Mouse (Mus musculus) limb, embryonic 11.5 days (tissue): ENCODE results near the gene Gsx1. TPM values are rescaled to one million over a fixed set of nuclear protein-coding genes. Genes with fewer than 3 reads are reported as not detected.

ENCODE experiments used
- ATAC-seq: fragments of 200-750 bp; cut with Nextera tagmentation; 2 replicates; pipeline ENCODE4 v1.8.0; 2017; ENCODE audit warnings: low read depth; ENCODE audit not compliant: insufficient number of reproducible peaks, low FRiP score, low TSS enrichment
- DNase-seq: peaks from one replicate; pipeline ENCODE4 v3.0.0-alpha.2; 2015; ENCODE audit warnings: low spot score
- H3K27ac ChIP-seq: fragments of 300-500 bp; sonication (generic); replicated peaks from 2 replicates; pipeline ENCODE4 v1.5.1; 2014; ENCODE audit warnings: low read depth, mild to moderate bottlenecking, low read length
- H3K27me3 ChIP-seq: fragments of 300-500 bp; sonication (generic); 2 replicates; pipeline ENCODE4 v1.6.1; 2014; ENCODE audit warnings: mild to moderate bottlenecking, low read length, mixed read lengths; ENCODE audit not compliant: control insufficient read depth, insufficient read depth
- H3K36me3 ChIP-seq: fragments of 300-500 bp; sonication (generic); 2 replicates; pipeline ENCODE4 v1.6.1; 2014; ENCODE audit warnings: mild to moderate bottlenecking, low read length, moderate library complexity, mixed read lengths; ENCODE audit not compliant: control insufficient read depth, insufficient read depth
- H3K4me1 ChIP-seq: fragments of 300-500 bp; sonication (generic); 2 replicates; pipeline ENCODE4 v1.6.1; 2014; ENCODE audit warnings: low read length, mixed read lengths; ENCODE audit not compliant: control insufficient read depth, insufficient read depth
- H3K4me2 ChIP-seq: fragments of 300-500 bp; sonication (generic); 2 replicates; pipeline ENCODE4 v1.6.1; 2014; ENCODE audit warnings: low read depth, mild to moderate bottlenecking, moderate library complexity; ENCODE audit not compliant: severe bottlenecking
- H3K4me3 ChIP-seq: fragments of 300-500 bp; sonication (generic); 2 replicates; pipeline ENCODE4 v1.5.1; 2014; ENCODE audit warnings: low read depth, low read length
- H3K9ac ChIP-seq: fragments of 300-500 bp; sonication (generic); 2 replicates; pipeline ENCODE4 v1.6.1; 2014; ENCODE audit warnings: mild to moderate bottlenecking, low read length
- H3K9me3 ChIP-seq: fragments of 300-500 bp; sonication (generic); 2 replicates; pipeline ENCODE4 v1.6.1; 2016; ENCODE audit warnings: low read length; ENCODE audit not compliant: control insufficient read depth
- WGBS: fragments of 180-500 bp; shearing (Covaris S2); extraction: QIAGEN DNeasy Blood & Tissue Kit; methylation state at CpG from one replicate; pipeline ENCODE4 v1.1.7; 2014; 5-methylcytosine and 5-hydroxymethylcytosine counted together
- polyA plus RNA-seq: library from polyadenylated mRNA; unstranded; fragments of >200 nt; fragmentation: Nextera tagmentation; extraction: Ambion mirVana; gene quantifications from 2 replicates; pipeline ENCODE4 v1.2.1, GENCODE M21; 2014

The Gsx1 gene
- polyA plus RNA-seq, result not detected in 2 replicates

GRCm38 (mm10) chr5:147188571-147188975, at the start of gene Gsx1:
Gene Gsx1 (plus strand): TSS chr5:147188696.
- no peak within 1 kb of the TSS for H3K27ac ChIP-seq
- peak within 1 kb of the TSS; percentile 12; the same call in 1 of the 2 replicates for H3K4me3 ChIP-seq
- peaks cover 85% of the 10 kb centered on the region for H3K27me3 ChIP-seq
- under 1% methylated on average over 33 of the region's 37 CpGs for WGBS
- DNase-seq (peak; percentile 86), ATAC-seq (no peak; the same call in 1 of the 2 replicates)
- no peaks in the 10 kb centered on the region for H3K36me3 ChIP-seq
- H3K4me2 ChIP-seq, result peak within 1 kb of the TSS; percentile 32
- H3K4me1 ChIP-seq, result peaks cover 4% of the 10 kb centered on the region
- H3K9me3 ChIP-seq, result no peaks in the 10 kb centered on the region
- no peak within 1 kb of the TSS for H3K9ac ChIP-seq

GRCm38 (mm10) chr5:147147340-147147739, 41.2 kb upstream of the Gsx1 start:
- Histone ChIP-seq H3K27ac (no peak overlapping the region), H3K9ac (no peak overlapping the region), H3K4me1 (no peaks in the 10 kb centered on the region), H3K36me3 (no peaks in the 10 kb centered on the region), H3K4me3 (no peak overlapping the region), H3K9me3 (no peaks in the 10 kb centered on the region), H3K27me3 (no peaks in the 10 kb centered on the region), H3K4me2 (no peak overlapping the region)
- no peak for ATAC-seq
- DNase-seq, result no peak

DNA sequence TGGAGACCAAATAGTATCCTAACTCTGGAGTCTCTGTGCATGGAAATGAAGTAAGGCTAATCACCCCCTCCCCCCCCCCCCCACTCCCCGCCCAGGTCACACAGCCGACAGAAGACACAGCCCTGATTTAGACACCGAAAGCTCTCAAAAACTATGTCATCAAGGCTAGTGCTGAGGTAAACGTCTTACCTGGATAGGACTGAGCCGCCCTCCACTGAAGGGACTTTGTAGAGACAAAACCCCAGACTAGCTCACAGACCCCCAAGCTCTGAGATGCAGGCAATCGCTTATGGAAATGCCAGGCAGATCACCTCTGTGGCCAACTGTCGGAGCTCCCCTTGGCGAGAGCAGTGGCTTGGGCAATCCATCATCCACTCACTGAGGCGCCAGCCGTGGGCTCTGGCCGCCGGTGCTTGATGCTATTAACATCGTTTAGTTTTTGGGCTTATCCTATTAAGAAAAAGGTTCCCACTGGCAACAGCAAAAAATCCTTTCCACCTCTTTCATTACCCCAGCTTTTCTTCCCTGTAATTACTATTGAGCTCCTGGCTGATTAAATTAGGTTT, 33.6 kb upstream of the Gsx1 start:
- 4% methylated on average over 13 of the region's 13 CpGs for WGBS

GRCm38 (mm10) chr5:147155449-147156133, 32.9 kb upstream of the Gsx1 start:
- no peak overlapping the region for H3K9ac ChIP-seq
- no peak overlapping the region for H3K4me3 ChIP-seq
- no peaks in the 10 kb centered on the region for H3K4me1 ChIP-seq
- DNase-seq (peak; percentile 32), ATAC-seq (no peak)
- no peak overlapping the region for H3K27ac ChIP-seq
- no peaks in the 10 kb centered on the region for H3K9me3 ChIP-seq
- no peaks in the 10 kb centered on the region for H3K36me3 ChIP-seq
- 7% methylated on average over 13 of the region's 13 CpGs for WGBS
- no peak overlapping the region for H3K4me2 ChIP-seq
- H3K27me3 ChIP-seq, result no peaks in the 10 kb centered on the region

More for the DNA sequence above, 33.6 kb upstream of the Gsx1 start:
- Histone ChIP-seq H3K36me3 (no peaks in the 10 kb centered on the region), H3K9me3 (no peaks in the 10 kb centered on the region), H3K27me3 (no peaks in the 10 kb centered on the region), H3K4me3 (no peak overlapping the region), H3K4me1 (no peaks in the 10 kb centered on the region), H3K4me2 (no peak overlapping the region), H3K9ac (no peak overlapping the region), H3K27ac (no peak overlapping the region)
- no peak for DNase-seq
- ATAC-seq, result no peak

DNA sequence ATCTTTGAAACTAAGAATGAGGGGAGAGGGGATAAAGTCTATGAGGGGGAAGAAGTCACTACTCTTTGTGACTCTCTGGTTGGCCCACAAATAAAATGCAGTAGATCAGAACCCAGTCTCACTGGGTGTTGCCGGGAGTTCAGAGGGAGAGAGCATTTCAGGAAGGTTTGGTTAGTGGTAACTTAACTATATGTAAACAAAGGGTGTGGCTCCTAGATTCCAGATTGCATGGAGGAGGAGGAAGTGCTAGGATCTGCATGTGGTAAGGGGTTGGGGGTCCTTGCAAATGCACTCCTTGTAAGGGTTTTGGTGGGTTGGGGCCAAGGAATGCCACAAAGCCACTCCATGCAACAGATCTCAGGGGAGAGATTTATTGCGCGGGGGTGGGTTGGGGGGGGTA, 32.1 kb upstream of the Gsx1 start:
- DNase-seq (no peak), ATAC-seq (no peak)
- no peaks in the 10 kb centered on the region for H3K36me3 ChIP-seq
- no peak overlapping the region for H3K4me2 ChIP-seq
- no peak overlapping the region for H3K27ac ChIP-seq
- H3K9me3 ChIP-seq, result no peaks in the 10 kb centered on the region
- H3K9ac ChIP-seq, result no peak overlapping the region
- 37% methylated on average over 3 of the region's 3 CpGs for WGBS
- H3K27me3 ChIP-seq, result no peaks in the 10 kb centered on the region
- no peaks in the 10 kb centered on the region for H3K4me1 ChIP-seq
- H3K4me3 ChIP-seq, result no peak overlapping the region

GRCm38 (mm10) chr5:147157441-147157840, 31.1 kb upstream of the Gsx1 start:
- H3K4me2 ChIP-seq, result no peak overlapping the region
- DNase-seq (no peak), ATAC-seq (no peak)
- H3K9me3 ChIP-seq, result no peaks in the 10 kb centered on the region
- no peaks in the 10 kb centered on the region for H3K36me3 ChIP-seq
- no peak overlapping the region for H3K4me3 ChIP-seq
- no peak overlapping the region for H3K27ac ChIP-seq
- no peaks in the 10 kb centered on the region for H3K4me1 ChIP-seq
- WGBS, result 69% methylated on average over 7 of the region's 7 CpGs
- no peaks in the 10 kb centered on the region for H3K27me3 ChIP-seq
- no peak overlapping the region for H3K9ac ChIP-seq

GRCm38 (mm10) chr5:147159320-147159719, 29.2 kb upstream of the Gsx1 start:
- Histone ChIP-seq H3K4me2 (no peak overlapping the region), H3K9me3 (no peaks in the 10 kb centered on the region), H3K36me3 (no peaks in the 10 kb centered on the region), H3K4me1 (no peaks in the 10 kb centered on the region), H3K27ac (no peak overlapping the region), H3K4me3 (no peak overlapping the region), H3K9ac (no peak overlapping the region), H3K27me3 (no peaks in the 10 kb centered on the region)
- DNase-seq, result no peak
- no peak for ATAC-seq
- WGBS, result 86% methylated on average over 6 of the region's 6 CpGs

DNA sequence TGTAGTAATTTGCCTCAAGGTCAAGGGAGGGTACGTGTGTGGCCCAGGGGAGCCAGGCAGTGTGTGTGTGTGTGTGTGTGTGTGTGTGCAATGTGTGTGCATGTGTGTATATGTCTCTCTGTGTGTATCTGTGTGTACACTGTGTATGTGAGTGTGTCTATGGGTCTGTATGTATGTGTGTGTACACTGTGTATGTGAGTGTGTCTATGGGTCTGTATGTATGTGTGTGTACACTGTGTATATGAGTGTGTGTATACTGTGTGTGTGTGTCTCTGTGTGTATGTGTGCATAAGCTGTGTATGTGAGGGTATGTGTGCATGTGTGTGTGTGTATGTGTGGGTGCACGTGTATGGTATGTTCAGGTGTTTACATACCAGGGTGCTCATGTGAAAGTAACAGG, 28.7 kb upstream of the Gsx1 start:
- H3K27me3 ChIP-seq, result no peaks in the 10 kb centered on the region
- H3K4me2 ChIP-seq, result no peak overlapping the region
- ATAC-seq, result no peak
- DNase-seq, result no peak
- H3K4me3 ChIP-seq, result no peak overlapping the region
- WGBS, result 89% methylated on average over 2 of the region's 2 CpGs
- no peaks in the 10 kb centered on the region for H3K4me1 ChIP-seq
- H3K36me3 ChIP-seq, result no peaks in the 10 kb centered on the region
- H3K9ac ChIP-seq, result no peak overlapping the region
- no peak overlapping the region for H3K27ac ChIP-seq
- H3K9me3 ChIP-seq, result no peaks in the 10 kb centered on the region
